Mouse (Mus musculus) natural killer cell, adult 2 months (primary cell): ENCODE measurements around the gene Dnm2.
A peak's percentile ranks its signal among the peaks of the same experiment; 100 is the strongest.
"Not testable (repeated sequence)": the region's sequence is repeated elsewhere in the genome, so short reads cannot be mapped to it uniquely, and the experiment has no call there.

Experiments
- DNase-seq, 2 experiments: peaks; one replicate each; pipeline ENCODE4 v3.0.0; 2022; ENCODE audit warnings: low spot score in 2 of 2

Gene Dnm2

DNA sequence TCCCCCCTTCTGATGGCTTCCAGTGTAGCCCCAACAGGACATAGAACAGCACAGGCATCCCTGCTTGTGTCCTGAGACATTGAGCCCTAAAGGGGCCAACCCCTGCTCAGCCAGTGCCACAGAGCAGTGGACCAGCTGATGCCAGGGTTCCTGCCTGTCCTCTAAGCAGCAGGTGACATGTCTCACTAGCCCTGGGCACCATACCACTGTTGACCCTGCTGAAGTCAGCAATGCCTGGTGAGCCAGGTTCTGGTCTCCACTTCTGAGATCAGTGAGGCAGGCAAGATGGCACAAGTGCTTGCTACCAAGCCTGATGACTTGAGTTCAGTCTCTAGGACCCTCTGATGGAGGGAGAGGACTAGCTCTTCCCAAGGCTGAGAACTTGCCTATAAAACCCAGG, 81.1 kb downstream of the Dnm2 start:
- DNase-seq, result no peak

DNA sequence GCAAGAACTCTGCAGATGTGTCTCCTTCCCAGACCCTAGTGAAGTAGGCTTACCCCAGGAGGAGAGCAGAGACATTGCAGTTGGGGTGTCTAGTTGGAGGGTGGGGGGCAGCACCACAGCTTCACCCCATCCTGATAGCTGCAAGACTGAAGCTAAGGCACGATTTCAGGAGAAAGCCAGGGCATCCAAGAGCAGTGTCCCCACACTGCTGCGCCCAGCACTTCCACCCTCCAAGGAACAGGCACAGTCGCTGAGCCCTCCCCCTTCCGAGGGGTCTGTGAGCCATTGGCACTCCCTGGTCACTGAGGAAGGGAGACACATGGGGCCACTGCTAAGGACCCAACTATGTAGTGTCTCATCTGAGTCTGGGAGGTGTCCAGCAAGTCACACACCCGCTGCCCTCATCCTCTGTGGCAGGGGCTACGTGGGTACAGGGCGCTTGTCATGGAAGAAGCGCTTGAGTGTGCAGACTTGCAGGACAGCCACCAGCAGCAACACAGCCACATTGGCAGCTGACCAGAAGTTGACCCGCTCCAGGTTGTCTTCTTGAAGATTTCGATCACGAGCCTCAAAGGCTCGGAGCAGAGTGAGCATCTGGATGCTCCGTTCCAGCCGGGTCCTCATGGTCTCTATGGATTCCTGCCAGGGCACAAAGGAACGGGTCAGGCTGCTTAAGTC, 83.2 kb downstream of the Dnm2 start:
- DNase-seq, result no peak

DNA sequence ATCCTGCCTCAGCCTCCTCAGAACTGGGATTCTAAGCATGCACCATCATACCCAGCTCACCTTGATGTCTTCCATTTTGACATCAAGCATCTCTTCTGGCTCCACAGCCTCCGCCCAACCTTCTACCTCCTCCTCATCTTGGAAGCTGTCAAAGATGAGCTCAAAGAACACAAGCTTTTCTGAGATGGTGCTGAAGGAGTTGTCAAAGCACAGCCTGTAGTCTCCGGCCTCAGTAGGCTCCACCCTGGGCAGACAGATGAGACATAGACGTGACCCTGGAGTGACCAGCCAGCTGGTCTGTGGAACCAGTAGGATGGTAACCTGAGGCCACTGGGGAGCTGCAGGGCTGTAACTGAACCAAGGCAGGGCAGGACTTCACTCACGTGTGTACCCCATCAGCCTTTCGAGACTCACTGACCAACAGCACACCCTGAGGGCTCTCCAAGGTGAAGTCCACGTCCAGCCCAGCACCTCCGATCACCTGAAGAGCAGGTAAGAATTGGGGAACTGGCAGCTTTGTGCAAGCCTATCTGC, 84.2 kb downstream of the Dnm2 start:
- DNase-seq, result no peak

DNA sequence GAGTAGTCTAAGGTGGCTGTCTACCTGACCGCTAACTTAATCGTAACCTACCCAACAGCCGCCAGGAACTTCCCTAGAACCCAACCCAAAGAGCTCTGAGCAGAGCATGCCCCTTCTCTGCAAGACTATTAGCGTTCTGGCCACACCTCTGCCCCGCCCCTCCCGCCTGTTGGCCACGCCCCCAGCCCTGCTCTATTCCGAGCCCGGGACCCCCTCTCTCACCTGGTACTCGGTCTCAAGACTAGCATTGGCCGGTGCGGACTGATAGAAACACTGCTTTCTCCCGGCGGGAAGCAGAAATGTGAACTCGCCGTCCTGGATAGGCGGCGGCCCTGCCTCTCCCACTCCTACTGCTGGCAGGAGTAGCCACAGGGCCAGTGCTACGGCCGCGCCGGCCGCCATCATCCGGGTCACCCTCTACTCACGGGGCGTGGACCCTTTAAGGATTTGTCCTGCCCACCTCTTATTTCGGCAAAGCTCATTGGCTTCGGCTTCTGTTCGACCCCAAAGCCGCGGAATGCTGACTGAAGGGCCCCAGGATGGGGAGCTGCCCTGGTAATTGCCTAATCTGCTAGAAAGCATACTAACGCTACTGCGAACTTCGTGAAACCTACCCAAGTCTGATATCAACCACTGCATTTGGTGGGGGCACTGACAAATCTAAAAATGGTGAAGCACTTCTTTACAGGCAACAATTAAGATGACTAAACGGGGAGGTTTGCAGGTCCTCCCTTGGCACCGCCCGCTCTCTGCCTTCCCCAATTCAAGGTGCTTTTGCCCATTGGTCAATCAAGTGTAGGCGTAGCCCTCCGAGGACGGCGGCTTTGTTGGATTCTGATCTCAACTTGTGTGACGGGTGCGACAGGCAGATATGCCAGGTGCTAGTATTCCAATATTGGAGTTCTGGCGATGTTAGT, 85.3 kb downstream of the Dnm2 start, which contains the start of gene Tmed1:
Gene Tmed1 (minus strand): TSS at position 481 of the 917 bp plus-strand sequence.
- peak; percentile 95 for DNase-seq

DNA sequence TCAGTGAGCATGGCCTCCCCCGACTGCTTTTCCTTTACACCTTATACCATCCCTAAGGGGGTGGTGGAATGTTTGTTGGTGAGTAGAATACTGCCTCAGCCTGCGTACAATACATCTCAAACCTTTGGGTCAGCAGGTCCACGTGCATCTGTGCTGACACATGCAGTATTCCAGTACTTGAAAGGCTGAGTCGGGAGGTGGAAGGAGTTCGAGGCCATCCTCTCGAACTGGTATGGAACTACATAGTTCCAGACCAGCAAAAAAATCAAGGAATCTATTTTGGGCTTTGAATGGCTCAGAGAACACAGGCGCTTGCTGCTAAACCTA, 85.9 kb downstream of the Dnm2 start:
- no peak for DNase-seq

DNA sequence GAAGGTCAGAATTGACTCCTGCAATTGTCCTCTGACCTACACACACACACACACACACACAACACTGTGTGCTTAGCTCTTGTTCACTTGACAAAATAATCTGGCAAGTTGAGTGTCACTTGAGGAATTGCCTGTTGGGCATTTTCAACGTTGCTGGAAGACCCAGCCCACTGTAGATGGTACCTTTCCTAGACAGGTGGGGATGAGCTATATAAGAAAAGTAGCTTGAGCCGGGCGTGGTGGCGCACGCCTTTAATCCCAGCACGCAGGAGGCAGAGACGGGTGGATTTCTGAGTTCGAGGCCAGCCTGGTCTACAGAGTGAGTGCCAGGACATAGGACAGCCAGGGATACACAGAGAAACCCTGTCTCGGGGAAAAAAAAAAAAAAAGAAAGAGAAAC, 86.3 kb downstream of the Dnm2 start:
- DNase-seq, result no peak

DNA sequence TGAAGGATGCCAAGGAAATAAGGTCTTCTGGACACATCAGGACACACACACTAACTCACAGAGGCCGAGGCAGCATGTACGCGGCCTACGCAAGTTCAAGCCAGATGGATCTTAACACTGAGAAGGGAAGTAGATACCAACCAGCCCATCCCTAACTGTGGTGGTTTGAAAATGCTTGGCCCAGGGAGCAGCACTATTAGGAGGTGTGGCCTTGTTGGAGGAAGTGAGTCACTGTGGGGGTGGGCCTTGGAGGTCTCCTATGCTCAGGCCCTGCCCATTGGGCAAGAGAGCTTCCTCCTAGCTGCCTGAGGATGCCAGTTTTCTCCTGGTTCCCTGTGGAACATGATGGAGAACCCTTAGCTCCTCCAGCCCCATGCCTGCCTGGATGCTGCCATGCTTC, 88.8 kb downstream of the Dnm2 start:
- no peak for DNase-seq

DNA sequence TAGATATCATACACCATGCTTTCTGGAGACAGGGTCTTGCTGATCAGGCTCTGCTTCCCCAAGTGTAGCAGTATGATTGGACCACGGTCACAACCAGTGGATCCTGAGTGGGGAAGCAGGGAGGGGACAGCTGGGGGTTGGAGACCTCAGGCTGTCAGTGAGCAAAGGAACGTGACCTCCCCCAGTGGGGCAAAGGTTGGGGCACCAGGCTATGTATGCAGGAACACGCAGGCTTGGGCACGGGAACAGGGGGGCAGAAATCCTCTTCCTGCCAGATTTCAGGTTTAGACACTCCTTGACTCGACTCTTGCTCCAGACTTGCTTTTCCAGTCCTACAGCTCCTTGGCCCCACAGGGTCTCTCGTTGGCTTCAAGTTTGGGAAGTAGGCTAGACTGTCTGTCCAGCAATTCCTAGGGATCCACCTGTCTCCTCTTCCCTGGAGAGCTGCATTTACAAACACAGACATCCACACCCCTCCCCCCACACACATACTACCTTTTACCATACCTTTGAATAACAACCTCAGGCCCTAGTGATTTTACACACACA, 93.3 kb downstream of the Dnm2 start:
- DNase-seq, result no peak

DNA sequence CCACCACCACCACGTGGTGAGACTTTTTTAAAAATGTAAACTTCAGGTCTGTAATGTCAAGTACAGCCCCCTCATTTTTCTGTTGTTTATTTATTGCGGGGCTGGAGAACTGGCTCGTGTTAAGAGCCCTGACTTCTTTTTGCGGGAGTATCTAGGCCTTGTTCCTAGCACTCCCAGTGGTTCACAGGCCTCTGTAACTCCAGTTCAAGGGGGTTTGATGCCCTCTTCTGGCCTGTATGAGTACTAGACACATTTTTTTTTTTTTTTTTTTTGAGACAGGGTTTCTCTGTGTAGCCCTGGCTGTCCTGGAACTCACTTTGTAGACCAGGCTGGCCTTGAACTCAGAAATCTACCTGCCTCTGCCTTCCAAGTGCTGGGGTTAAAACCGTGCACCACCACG, 94.0 kb downstream of the Dnm2 start:
- DNase-seq, result not testable (repeated sequence)

DNA sequence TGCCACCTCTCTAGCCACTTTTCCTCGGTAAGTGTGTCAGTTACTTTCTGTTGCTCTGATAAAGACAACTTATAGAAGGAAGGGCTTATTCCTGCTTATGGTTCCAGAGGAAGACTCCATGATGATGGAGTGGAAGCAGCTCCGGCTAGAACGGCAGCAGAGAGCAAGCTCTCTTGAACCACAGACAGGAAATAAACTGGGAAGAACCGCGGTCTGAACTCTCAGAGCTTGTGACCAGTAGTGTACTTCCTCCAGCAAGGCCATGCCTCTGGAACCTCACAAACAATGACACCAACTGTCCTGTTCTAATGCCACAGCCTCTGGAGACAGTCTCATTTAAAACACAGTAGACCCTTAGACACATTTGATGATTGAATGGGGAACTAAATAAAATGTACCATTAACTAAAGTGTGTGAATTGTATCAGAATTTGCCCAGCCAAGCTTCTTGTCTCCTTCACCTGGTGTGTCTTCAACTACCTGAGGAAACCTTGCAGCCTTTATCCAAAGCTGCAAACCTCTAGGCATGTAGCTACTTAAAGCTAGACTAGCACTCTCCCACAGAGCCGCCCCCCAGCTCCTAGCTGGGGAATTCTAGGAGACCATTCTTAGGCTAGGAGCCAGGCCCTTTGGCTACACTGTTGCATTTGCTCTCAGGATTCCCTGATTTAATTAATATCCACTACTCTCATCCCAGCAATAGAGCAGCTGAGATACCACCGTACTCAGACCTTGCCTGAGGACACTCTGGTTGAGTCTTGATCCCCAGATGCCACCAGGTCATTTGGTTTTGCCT, 100.6 kb downstream of the Dnm2 start:
- peak in 1 of 2 experiments; percentile 32 for DNase-seq

DNA sequence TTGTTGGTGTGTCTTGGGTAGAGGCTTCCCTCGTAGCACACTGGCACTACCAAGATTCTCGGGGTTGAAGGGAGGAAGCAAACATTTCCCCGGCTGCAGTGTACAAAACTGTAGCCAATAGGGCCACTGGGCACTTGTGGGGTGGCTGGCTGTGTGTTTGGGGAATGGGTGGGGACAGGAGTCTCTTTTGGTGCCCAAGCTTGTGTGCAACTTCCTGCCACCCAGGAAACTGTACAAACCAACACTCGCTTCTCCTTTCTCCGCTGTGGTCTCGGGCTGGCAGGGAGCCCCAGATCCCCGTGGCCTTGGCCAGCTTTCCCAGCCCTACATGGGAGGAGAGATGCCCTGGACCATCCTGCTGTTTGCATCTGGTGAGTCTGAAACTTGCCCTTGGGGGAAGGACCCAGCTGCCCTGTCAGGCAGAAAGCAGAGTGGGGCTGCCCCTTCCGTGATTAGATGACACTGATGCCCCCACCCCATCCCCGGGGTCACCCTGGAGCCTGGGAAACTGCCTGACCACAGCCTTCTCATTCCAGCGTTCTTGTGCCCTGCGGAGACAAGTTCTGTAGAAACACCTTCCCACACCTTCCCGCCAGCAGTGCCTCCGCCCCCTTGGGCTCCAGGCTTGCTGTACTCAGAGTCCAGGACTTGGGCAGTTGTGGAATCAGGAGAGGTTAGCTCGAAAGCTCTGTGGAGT, 101.4 kb downstream of the Dnm2 start, which contains the start of gene AB124611:
Gene AB124611 (plus strand): TSS at position 240 of the 697 bp plus-strand sequence.
- peak; percentile 50 to 52 for DNase-seq

DNA sequence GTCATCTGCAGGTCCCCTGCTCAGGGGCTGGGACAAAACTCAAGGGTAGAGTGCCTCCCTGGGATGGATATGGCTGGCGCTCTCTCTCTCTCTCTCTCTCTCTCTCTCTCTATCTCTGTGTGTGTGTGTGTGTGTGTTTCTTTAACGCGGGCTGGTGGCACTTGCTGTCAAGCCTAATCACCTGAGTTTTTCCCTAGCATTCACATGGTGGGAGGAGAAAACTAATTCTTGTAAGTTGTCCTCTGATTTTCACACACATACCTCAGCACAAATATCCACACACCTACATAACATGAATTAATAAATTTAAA, 101.9 kb downstream of the Dnm2 start:
- DNase-seq, result no peak

DNA sequence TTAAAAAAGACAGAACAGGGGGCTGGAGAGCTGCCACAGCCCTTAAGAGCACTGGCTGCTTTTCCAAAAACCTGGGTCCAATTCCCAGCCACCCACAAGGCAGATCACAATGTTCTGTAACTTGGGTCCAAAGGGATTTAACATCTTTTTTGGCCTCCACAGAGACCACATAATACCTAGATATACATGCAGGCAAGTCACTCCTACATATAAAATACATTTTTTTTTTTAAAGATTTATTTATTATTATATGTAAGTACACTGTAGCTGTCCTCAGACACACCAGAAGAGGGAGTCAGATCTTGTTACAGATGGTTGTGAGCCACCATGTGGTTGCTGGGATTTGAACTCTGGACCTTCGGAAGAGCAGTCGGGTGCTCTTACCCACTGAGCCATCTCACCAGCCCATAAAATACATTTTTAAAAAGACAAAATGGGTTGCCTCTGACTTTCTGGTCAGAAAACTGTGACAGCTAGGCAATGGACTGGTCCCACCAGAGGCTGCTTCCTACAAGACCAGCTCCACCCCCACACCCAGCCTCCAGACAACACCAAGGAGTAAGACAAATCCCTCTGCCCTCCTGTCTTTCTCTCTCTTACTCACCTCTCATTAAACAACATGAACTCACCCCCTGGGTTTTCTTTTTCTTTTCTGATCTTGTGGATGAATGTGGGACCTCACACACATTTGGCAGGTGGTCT, 102.5 kb downstream of the Dnm2 start:
- no peak for DNase-seq

DNA sequence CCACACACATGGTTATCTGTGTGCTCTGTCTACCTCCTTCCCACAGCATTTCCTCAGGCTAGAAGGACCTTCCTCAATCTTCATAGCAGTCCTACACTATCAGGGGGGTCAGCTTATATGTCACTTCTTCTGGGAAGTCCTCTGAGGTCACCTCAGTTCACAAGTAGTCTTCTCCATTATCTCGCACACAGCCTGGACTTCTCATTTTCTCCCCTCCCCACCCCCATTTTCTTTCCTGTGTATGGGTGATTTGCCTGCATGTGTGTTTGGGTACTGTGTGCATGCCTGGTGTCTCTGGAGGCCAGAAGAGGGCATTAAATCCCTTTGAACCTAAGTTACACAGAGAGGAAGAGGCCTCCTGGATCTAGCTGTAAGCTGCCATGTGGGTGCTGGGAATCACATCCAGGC, 103.2 kb downstream of the Dnm2 start:
- DNase-seq, result no peak

DNA sequence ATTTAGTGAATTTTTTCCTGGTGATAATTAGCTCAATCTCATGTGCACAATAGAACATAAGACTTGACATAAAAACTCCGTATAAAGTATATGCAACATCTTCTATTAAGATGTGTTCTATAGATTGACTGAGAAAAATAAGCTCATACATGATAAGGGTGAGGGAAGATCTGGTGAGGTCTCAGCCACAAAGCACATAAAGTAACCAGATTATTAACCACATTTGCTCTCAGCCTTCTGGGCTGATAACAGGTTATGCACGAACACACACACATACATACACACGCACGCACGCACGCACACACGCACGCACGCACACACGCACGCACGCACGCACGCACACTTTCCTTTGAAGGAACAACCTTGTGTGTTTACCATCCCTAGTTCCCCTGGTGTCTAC, 111.8 kb downstream of the Dnm2 start:
- DNase-seq, result no peak

DNA sequence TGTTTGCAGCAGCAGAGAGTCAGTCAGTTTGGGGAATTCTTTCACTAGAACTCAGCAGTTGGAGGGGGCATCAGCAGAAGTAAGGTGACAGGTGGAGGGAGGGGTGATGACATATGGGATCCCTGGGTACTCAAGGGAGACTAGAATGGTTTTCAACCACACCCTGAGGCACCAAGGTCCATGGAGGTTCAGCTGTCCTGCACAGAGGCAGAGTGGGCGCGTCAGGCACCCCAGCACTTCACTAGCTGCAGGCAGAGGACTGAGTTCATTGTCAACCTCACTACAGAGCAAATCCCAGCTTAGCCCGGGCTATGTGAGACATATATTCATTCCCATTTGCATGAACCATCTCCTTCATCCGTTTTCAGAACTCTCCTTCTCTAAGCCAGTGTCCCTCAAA, 112.3 kb downstream of the Dnm2 start:
- no peak for DNase-seq

DNA sequence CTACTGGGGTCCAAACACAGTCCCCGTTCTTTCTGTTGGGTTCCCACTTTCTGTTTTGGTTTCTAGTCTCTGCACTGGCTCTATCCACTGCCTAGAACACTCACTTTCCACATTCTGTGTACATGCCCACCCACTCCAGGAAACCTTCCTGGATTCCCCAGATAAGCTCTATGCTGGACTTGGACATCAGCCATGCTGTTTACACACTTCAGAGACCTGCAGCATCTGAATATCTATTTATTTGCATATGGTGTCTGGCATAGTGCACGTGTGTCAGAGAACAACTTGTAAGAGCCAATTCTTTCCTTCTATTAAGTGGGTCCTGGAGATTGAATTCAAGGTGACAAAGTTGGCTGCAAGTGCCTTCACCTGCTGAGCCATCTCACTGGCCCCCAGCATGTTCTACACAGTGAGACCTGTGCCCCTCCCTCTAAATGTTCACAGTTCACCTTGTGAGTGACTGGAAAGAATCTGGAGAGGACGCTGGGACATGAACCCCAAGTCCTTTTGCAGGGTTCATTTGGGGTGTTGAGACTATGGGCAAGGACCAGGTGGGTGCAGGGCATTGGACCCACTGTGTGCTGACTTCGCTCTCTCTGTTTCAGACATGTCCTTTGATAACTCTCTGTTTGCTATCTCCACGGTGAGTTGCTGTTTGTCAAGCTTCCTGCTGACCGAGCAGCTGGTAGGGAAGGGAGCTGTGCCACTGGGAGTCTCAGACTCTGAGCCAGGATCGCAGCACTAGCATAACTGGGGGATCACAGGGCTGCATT, 115.5 kb downstream of the Dnm2 start:
- DNase-seq, result no peak

DNA sequence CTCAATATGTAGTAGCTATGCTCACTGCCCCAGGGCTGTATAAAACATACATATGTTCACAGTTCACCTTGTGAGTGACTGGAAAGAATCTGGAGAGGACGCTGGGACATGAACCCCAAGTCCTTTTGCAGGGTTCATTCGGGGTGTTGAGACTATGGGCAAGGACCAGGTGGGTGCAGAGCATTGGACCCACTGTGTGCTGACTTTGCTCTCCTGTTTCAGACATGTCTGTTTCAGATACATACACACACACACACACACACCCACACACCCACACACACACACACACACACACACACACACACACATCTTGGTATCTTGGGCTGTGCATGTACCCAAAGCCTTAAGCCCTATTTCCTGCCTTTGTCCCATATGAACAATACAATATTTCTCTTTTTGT, 117.3 kb downstream of the Dnm2 start:
- DNase-seq, result not testable (repeated sequence)

DNA sequence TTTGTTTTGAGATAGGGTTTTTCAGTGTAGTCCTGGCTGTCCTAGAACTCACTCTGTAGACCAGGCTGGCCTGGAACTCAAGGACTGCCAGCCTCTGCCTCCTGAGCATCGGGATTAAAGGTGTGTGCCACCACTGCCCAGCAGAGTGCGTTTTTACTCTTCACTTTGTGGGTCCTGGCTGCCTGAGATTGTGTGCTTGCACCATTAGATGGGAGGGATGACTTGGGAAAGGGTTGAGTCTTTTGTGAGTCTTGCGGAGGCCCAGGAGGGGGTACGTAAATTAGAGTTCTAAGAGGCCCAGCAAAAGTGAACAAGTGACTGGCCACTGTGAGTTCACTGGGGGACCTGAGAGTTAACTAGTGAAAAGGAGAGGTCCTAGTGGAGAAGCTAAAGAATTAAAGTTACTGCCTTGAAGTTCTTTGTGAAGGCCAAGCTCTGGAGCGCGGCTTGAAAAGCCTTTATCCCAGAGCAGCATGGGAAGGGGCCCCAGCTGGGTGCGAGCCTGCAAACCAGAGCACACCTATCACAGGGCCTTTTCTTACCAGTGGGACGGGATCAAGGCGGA, 120.7 kb downstream of the Dnm2 start:
- no peak for DNase-seq
